Mouse (Mus musculus) limb, embryonic 12.5 days (tissue): ENCODE measurements around the gene Edn1. TPM values are rescaled to one million over a fixed set of nuclear protein-coding genes. Genes with fewer than 3 reads are reported as not detected.

Experiments used
- ATAC-seq: fragments of 200-750 bp; cut with Nextera tagmentation; 2 replicates; pipeline ENCODE4 v1.8.0; 2017; ENCODE audit warnings: low read depth, moderate TSS enrichment; ENCODE audit not compliant: insufficient number of reproducible peaks, insufficient read depth, low FRiP score, low TSS enrichment
- H3K27ac ChIP-seq: fragments of 300-500 bp; sonication (generic); 2 replicates; pipeline ENCODE4 v1.5.1; 2016; ENCODE audit warnings: mild to moderate bottlenecking, moderate library complexity
- H3K27me3 ChIP-seq: fragments of 300-500 bp; sonication (generic); 2 replicates; pipeline ENCODE4 v1.6.1; 2016; ENCODE audit warnings: mild to moderate bottlenecking, moderate library complexity
- H3K36me3 ChIP-seq: fragments of 300-500 bp; sonication (generic); 2 replicates; pipeline ENCODE4 v1.6.1; 2016; ENCODE audit warnings: mild to moderate bottlenecking, moderate library complexity
- H3K4me1 ChIP-seq: fragments of 300-500 bp; sonication (generic); replicated peaks from 2 replicates; pipeline ENCODE4 v1.6.1; 2016
- H3K4me2 ChIP-seq: fragments of 300-500 bp; sonication (generic); 2 replicates; pipeline ENCODE4 v1.6.1; 2016; ENCODE audit warnings: mild to moderate bottlenecking, moderate library complexity
- H3K4me3 ChIP-seq: fragments of 300-500 bp; sonication (generic); replicated peaks from 2 replicates; pipeline ENCODE4 v1.5.1; 2016; ENCODE audit warnings: mild to moderate bottlenecking
- H3K9ac ChIP-seq: fragments of 300-500 bp; sonication (generic); replicated peaks from 2 replicates; pipeline ENCODE4 v1.6.1; 2016; ENCODE audit warnings: mild to moderate bottlenecking, moderate library complexity
- H3K9me3 ChIP-seq: fragments of 300-500 bp; sonication (generic); 2 replicates; pipeline ENCODE4 v1.6.1; 2016; ENCODE audit warnings: mild to moderate bottlenecking, moderate library complexity
- WGBS: fragments of 180-500 bp; shearing (Covaris S2); methylation state at CpG from one replicate; pipeline ENCODE4 v1.1.7; 2016; 5-methylcytosine and 5-hydroxymethylcytosine counted together
- polyA plus RNA-seq: library from polyadenylated mRNA; unstranded; fragments of >200 nt; fragmentation: Nextera tagmentation; extraction: Ambion mirVana; gene quantifications from 2 replicates; pipeline ENCODE4 v1.2.1, GENCODE M21; 2016

The Edn1 gene
- polyA plus RNA-seq, 1 experiment from 2014 or later, result 0.74 TPM

- no peak overlapping the region for H3K4me2 ChIP-seq
- no peak overlapping the region for H3K4me3 ChIP-seq
- no peak for ATAC-seq
- no peaks in the 10 kb centered on the region for H3K4me1 ChIP-seq
- WGBS, result 74% methylated on average over 4 of the region's 4 CpGs
- H3K9ac ChIP-seq, result no peak overlapping the region
- H3K27ac ChIP-seq, result no peak overlapping the region
- no peaks in the 10 kb centered on the region for H3K9me3 ChIP-seq
- H3K27me3 ChIP-seq, result no peaks in the 10 kb centered on the region
- H3K36me3 ChIP-seq, result no peaks in the 10 kb centered on the region
Observed at GRCm38 (mm10) chr13:42317808-42318207, 16.5 kb downstream of the Edn1 start.

GRCm38 (mm10) chr13:42328576-42328975 is 27.3 kb downstream of the Edn1 start:
- Histone ChIP-seq H3K36me3 (no peaks in the 10 kb centered on the region), H3K27ac (no peak overlapping the region), H3K4me3 (no peak overlapping the region), H3K4me1 (no peaks in the 10 kb centered on the region), H3K9me3 (0 out of 2 replicates have a peak, but pooled peaks cover 7% of the 10 kb centered on the region), H3K4me2 (no peak overlapping the region), H3K27me3 (no peaks in the 10 kb centered on the region), H3K9ac (no peak overlapping the region)
- 88% methylated on average over 2 of the region's 2 CpGs for WGBS
- no peak for ATAC-seq

GRCm38 (mm10) chr13:42331104-42331503 is 29.8 kb downstream of the Edn1 start:
- ATAC-seq, result no peak
- 93% methylated on average over 2 of the region's 2 CpGs for WGBS
- Histone ChIP-seq H3K27me3 (no peaks in the 10 kb centered on the region), H3K9me3 (0 out of 2 replicates have a peak, but pooled peaks cover 7% of the 10 kb centered on the region), H3K27ac (no peak overlapping the region), H3K4me1 (no peaks in the 10 kb centered on the region), H3K36me3 (no peaks in the 10 kb centered on the region), H3K4me2 (no peak overlapping the region), H3K4me3 (no peak overlapping the region), H3K9ac (no peak overlapping the region)

GRCm38 (mm10) chr13:42334981-42335380 is 33.7 kb downstream of the Edn1 start:
- no peak overlapping the region for H3K4me2 ChIP-seq
- no peaks in the 10 kb centered on the region for H3K27me3 ChIP-seq
- 85% methylated on average over 3 of the region's 3 CpGs for WGBS
- no peaks in the 10 kb centered on the region for H3K4me1 ChIP-seq
- H3K36me3 ChIP-seq, result no peaks in the 10 kb centered on the region
- H3K4me3 ChIP-seq, result no peak overlapping the region
- H3K9me3 ChIP-seq, result no peaks in the 10 kb centered on the region
- no peak overlapping the region for H3K9ac ChIP-seq
- ATAC-seq, result no peak
- no peak overlapping the region for H3K27ac ChIP-seq

GRCm38 (mm10) chr13:42336414-42336813 is 35.1 kb downstream of the Edn1 start:
- H3K27me3 ChIP-seq, result no peaks in the 10 kb centered on the region
- no peak overlapping the region for H3K4me2 ChIP-seq
- no peak overlapping the region for H3K4me3 ChIP-seq
- 78% methylated on average over 4 of the region's 4 CpGs for WGBS
- no peak for ATAC-seq
- no peaks in the 10 kb centered on the region for H3K9me3 ChIP-seq
- no peak overlapping the region for H3K27ac ChIP-seq
- no peaks in the 10 kb centered on the region for H3K36me3 ChIP-seq
- no peak overlapping the region for H3K9ac ChIP-seq
- H3K4me1 ChIP-seq, result no peaks in the 10 kb centered on the region

- Histone ChIP-seq H3K4me1 (no peaks in the 10 kb centered on the region), H3K9ac (no peak overlapping the region), H3K9me3 (no peaks in the 10 kb centered on the region), H3K4me2 (no peak overlapping the region), H3K36me3 (no peaks in the 10 kb centered on the region), H3K27me3 (no peaks in the 10 kb centered on the region), H3K4me3 (no peak overlapping the region), H3K27ac (no peak overlapping the region)
- WGBS, result 74% methylated on average over 2 of the region's 2 CpGs
- ATAC-seq, result no peak
Observed at GRCm38 (mm10) chr13:42337072-42337471, 35.8 kb downstream of the Edn1 start.

GRCm38 (mm10) chr13:42339466-42339865 is 38.2 kb downstream of the Edn1 start:
- no peak overlapping the region for H3K4me3 ChIP-seq
- WGBS, result 82% methylated on average over 2 of the region's 2 CpGs
- no peak for ATAC-seq
- no peaks in the 10 kb centered on the region for H3K4me1 ChIP-seq
- H3K27me3 ChIP-seq, result no peaks in the 10 kb centered on the region
- no peaks in the 10 kb centered on the region for H3K36me3 ChIP-seq
- no peak overlapping the region for H3K9ac ChIP-seq
- no peak overlapping the region for H3K4me2 ChIP-seq
- H3K27ac ChIP-seq, result no peak overlapping the region
- no peaks in the 10 kb centered on the region for H3K9me3 ChIP-seq

- no peak overlapping the region for H3K9ac ChIP-seq
- WGBS, result 74% methylated on average over 2 of the region's 2 CpGs
- no peak overlapping the region for H3K27ac ChIP-seq
- H3K36me3 ChIP-seq, result no peaks in the 10 kb centered on the region
- no peak overlapping the region for H3K4me2 ChIP-seq
- H3K4me1 ChIP-seq, result no peaks in the 10 kb centered on the region
- H3K4me3 ChIP-seq, result no peak overlapping the region
- H3K27me3 ChIP-seq, result 0 out of 2 replicates have a peak, but pooled peaks cover under 1% of the 10 kb centered on the region
- H3K9me3 ChIP-seq, result no peaks in the 10 kb centered on the region
- ATAC-seq, result no peak
Observed at GRCm38 (mm10) chr13:42341871-42342532, 40.7 kb downstream of the Edn1 start.

- Histone ChIP-seq H3K9me3 (no peaks in the 10 kb centered on the region), H3K4me1 (no peaks in the 10 kb centered on the region), H3K27me3 (0 out of 2 replicates have a peak, but pooled peaks cover 2% of the 10 kb centered on the region), H3K4me3 (no peak overlapping the region), H3K4me2 (no peak overlapping the region), H3K27ac (no peak overlapping the region), H3K36me3 (no peaks in the 10 kb centered on the region), H3K9ac (no peak overlapping the region)
- ATAC-seq, result no peak
- WGBS, result 82% methylated on average over 7 of the region's 7 CpGs
Observed at GRCm38 (mm10) chr13:42345439-42345838, 44.2 kb downstream of the Edn1 start.

GRCm38 (mm10) chr13:42346414-42346813 is 45.1 kb downstream of the Edn1 start:
- no peak overlapping the region for H3K27ac ChIP-seq
- no peak overlapping the region for H3K9ac ChIP-seq
- H3K4me2 ChIP-seq, result no peak overlapping the region
- H3K4me1 ChIP-seq, result no peaks in the 10 kb centered on the region
- no peaks in the 10 kb centered on the region for H3K36me3 ChIP-seq
- no peak for ATAC-seq
- no peaks in the 10 kb centered on the region for H3K9me3 ChIP-seq
- WGBS, result 32% methylated on average over 7 of the region's 7 CpGs
- no peak overlapping the region for H3K4me3 ChIP-seq
- H3K27me3 ChIP-seq, result 0 out of 2 replicates have a peak, but pooled peaks cover 2% of the 10 kb centered on the region

GRCm38 (mm10) chr13:42351675-42352074 is 50.4 kb downstream of the Edn1 start:
- H3K9me3 ChIP-seq, result no peaks in the 10 kb centered on the region
- no peaks in the 10 kb centered on the region for H3K4me1 ChIP-seq
- no peak for ATAC-seq
- H3K4me2 ChIP-seq, result no peak overlapping the region
- H3K4me3 ChIP-seq, result no peak overlapping the region
- 66% methylated on average over 7 of the region's 7 CpGs for WGBS
- H3K9ac ChIP-seq, result no peak overlapping the region
- 0 out of 2 replicates have a peak, but pooled peaks cover 2% of the 10 kb centered on the region for H3K27me3 ChIP-seq
- H3K36me3 ChIP-seq, result no peaks in the 10 kb centered on the region
- H3K27ac ChIP-seq, result no peak overlapping the region
